Mouse (Mus musculus) stomach, postnatal 0 days (tissue): Measurements from ENCODE around the gene Slc7a14. TPM values are rescaled to one million over a fixed set of nuclear protein-coding genes. Genes with fewer than 3 reads are reported as not detected.
A peak's percentile ranks its signal among the peaks of the same experiment; 100 is the strongest.

Experiments used
- ATAC-seq: fragments of 200-750 bp; cut with Nextera tagmentation; 2 replicates; pipeline ENCODE4 v1.8.0; 2017; ENCODE audit not compliant: low FRiP score, low TSS enrichment
- DNase-seq: peaks from one replicate; pipeline ENCODE4 v3.0.0-alpha.2; 2016; ENCODE audit warnings: low spot score
- H3K27ac ChIP-seq: fragments of 300-500 bp; sonication (generic); replicated peaks from 2 replicates; pipeline ENCODE4 v1.5.1; 2014; ENCODE audit warnings: mild to moderate bottlenecking, control low read depth
- H3K27me3 ChIP-seq: fragments of 300-500 bp; sonication (generic); 2 replicates; pipeline ENCODE4 v1.6.1; 2014; ENCODE audit warnings: low read length; ENCODE audit not compliant: control insufficient read depth, insufficient read depth
- H3K36me3 ChIP-seq: fragments of 300-500 bp; sonication (generic); 2 replicates; pipeline ENCODE4 v1.6.1; 2014; ENCODE audit warnings: low read length, mixed read lengths; ENCODE audit not compliant: control insufficient read depth, insufficient read depth
- H3K4me1 ChIP-seq: fragments of 300-500 bp; sonication (generic); replicated peaks from 2 replicates; pipeline ENCODE4 v1.6.1; 2014; ENCODE audit warnings: antibody characterized with exemption; ENCODE audit not compliant: control insufficient read depth, insufficient read depth
- H3K4me2 ChIP-seq: fragments of 300-500 bp; sonication (generic); replicated peaks from 2 replicates; pipeline ENCODE4 v1.6.1; 2014; ENCODE audit warnings: low read depth, mild to moderate bottlenecking, control low read depth, moderate library complexity
- H3K4me3 ChIP-seq: fragments of 300-500 bp; sonication (generic); 2 replicates; pipeline ENCODE4 v1.5.1; 2014; ENCODE audit warnings: low read depth, low read length, control low read depth
- H3K9ac ChIP-seq: fragments of 300-500 bp; sonication (generic); 2 replicates; pipeline ENCODE4 v1.6.1; 2014; ENCODE audit warnings: mild to moderate bottlenecking, low read length, control low read depth, mixed read lengths
- H3K9me3 ChIP-seq: fragments of 300-500 bp; sonication (generic); 2 replicates; pipeline ENCODE4 v1.6.1; 2016; ENCODE audit warnings: low read length; ENCODE audit not compliant: control insufficient read depth
- CTCF ChIP-seq: IDR thresholded peaks from 2 replicates; pipeline ENCODE4 v1.5.1; 2016; ENCODE audit warnings: antibody characterized with exemption, low read depth, mild to moderate bottlenecking, moderate library complexity
- EP300 ChIP-seq: optimal IDR thresholded peaks from 2 replicates; pipeline ENCODE3; 2016; ENCODE audit warnings: antibody characterized with exemption
- WGBS: fragments of 180-500 bp; shearing (Covaris S2); extraction: QIAGEN DNeasy Blood & Tissue Kit; methylation state at CpG from one replicate; pipeline ENCODE4 v1.1.7; 2014; 5-methylcytosine and 5-hydroxymethylcytosine counted together
- polyA plus RNA-seq: library from polyadenylated mRNA; unstranded; fragments of >200 nt; fragmentation: Nextera tagmentation; extraction: Ambion mirVana; gene quantifications from 2 replicates; pipeline ENCODE4 v1.2.1, GENCODE M21; 2015

Slc7a14 gene
- polyA plus RNA-seq, 1 experiment from 2014 or later = 0.55 TPM

DNA sequence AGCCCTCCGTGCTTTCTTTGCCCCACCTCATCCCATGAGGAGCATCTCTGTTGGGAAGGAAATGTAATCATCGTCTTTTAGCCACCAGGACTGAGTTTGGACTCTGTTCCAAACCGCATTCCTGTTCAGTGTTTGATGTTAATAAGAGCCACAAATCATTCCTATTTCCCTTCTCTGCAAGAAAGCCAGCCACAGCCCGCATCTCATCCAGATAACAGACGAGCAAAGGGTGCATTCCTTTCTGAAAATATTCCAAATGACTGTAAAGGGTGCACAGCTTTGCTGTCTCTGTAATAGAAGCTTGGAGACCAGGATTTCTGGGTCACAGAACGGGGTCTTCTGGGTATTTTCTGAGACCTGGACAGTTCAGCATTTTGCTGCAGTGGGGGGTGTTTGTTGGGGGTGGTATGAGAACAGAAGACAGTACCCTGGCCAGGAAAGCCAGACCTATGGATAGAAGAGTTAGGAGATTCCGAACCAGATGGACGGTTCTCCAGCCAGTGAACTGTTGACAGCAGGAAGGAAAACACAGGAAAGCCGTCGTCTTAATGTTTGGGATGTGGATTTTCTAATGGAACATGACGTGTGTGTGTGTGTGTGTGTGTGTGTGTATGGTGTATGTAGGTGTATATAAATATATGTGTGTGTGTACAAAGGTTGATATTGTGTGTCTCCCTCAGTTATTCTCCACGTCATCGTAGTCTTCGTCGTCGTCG, 110.9 kb downstream of the Slc7a14 start:
- H3K9me3 ChIP-seq = no peaks in the 10 kb centered on the region
- TF ChIP-seq CTCF (no peak), EP300 (no peak)
- no peak overlapping the region for H3K9ac ChIP-seq
- no peak overlapping the region for H3K4me2 ChIP-seq
- DNase-seq = no peak
- H3K27ac ChIP-seq = no peak overlapping the region
- no peaks in the 10 kb centered on the region for H3K27me3 ChIP-seq
- no peak for ATAC-seq
- H3K4me1 ChIP-seq = no peaks in the 10 kb centered on the region
- no peak overlapping the region for H3K4me3 ChIP-seq
- no peaks in the 10 kb centered on the region for H3K36me3 ChIP-seq
- WGBS = 59% methylated on average over 17 of the region's 17 CpGs

DNA sequence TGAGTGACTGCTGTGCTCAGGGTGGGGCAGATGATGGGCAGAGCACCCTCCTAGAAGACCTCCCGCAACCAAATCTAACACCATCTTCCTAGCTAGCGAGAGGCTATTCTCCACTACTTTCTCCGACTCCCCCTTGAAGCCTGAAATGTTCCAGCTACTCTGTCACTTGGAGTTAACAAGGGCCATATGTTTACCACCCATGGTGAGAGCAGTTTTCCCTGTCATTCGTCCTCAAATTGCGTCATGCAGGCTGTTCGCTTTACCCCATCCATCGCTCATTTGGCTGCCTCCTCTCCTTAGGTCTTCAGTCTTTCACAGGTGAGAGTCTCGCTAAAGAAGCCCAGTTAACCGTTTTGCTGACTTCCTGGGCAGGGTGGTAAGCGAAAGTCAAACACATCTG, 118.8 kb downstream of the Slc7a14 start:
- WGBS = 33% methylated on average over 10 of the region's 10 CpGs
- H3K36me3 ChIP-seq = no peaks in the 10 kb centered on the region
- H3K9me3 ChIP-seq = no peaks in the 10 kb centered on the region
- TF ChIP-seq EP300 (no peak), CTCF (no peak)
- no peak overlapping the region for H3K4me3 ChIP-seq
- no peak overlapping the region for H3K9ac ChIP-seq
- ATAC-seq = no peak
- H3K27me3 ChIP-seq = no peaks in the 10 kb centered on the region
- no peak overlapping the region for H3K27ac ChIP-seq
- no peak for DNase-seq
- no peaks in the 10 kb centered on the region for H3K4me1 ChIP-seq
- H3K4me2 ChIP-seq = no peak overlapping the region

DNA sequence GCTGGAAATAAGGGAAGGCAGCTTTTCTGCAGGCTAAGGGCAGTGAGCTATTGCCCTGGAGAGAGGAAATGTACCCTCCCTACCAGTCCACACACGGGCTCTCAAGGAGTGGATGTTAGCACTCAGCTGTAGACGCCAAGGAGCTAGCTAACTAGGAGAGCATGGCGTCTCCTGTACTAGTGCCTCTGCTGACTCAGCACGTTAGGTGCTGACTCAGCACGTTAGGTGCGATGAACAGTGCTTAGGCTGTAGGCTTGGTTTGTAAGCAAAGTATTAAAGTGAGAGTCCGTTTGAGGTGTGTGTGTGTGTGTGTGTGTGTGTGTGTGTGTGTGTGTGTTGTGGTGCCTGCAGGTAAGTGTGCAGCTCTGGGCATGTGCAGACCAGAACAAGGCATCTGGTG, 119.8 kb downstream of the Slc7a14 start:
- DNase-seq (no peak), ATAC-seq (no peak)
- WGBS = 87% methylated on average over 7 of the region's 7 CpGs

DNA sequence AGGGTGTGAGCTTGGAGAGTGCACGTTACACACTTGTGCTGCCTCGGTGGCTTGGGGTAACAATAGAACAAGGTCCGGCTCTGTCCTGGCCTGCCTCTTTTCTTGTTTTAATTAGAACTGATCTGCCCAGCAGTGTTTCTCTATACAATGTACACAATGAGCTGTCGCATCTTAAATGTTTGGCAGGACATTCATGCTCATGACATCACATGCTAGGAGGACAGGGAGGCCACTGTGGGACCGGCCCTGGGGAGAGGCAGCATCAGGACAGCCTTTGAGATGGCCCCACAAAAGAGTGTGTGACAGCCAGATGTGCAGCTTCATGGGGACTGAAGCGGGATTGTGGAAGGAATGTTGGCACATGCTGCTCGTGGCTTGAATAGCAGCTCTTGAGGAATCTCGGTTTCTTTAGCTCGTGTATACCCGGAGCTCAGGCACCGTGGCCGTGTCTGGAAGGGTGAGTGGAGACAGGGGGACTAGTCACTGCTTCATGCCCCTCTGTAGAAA, 143.8 kb downstream of the Slc7a14 start:
- WGBS = 38% methylated on average over 12 of the region's 12 CpGs
- H3K27me3 ChIP-seq = no peaks in the 10 kb centered on the region

More for the DNA sequence above, 119.8 kb downstream of the Slc7a14 start:
- H3K36me3 ChIP-seq = no peaks in the 10 kb centered on the region
- H3K27me3 ChIP-seq = no peaks in the 10 kb centered on the region
- TF ChIP-seq CTCF = no peak
- TF ChIP-seq EP300 = no peak
- no peak overlapping the region for H3K4me3 ChIP-seq
- H3K4me2 ChIP-seq = no peak overlapping the region
- H3K4me1 ChIP-seq = no peaks in the 10 kb centered on the region
- no peak overlapping the region for H3K27ac ChIP-seq
- no peak overlapping the region for H3K9ac ChIP-seq
- no peaks in the 10 kb centered on the region for H3K9me3 ChIP-seq

DNA sequence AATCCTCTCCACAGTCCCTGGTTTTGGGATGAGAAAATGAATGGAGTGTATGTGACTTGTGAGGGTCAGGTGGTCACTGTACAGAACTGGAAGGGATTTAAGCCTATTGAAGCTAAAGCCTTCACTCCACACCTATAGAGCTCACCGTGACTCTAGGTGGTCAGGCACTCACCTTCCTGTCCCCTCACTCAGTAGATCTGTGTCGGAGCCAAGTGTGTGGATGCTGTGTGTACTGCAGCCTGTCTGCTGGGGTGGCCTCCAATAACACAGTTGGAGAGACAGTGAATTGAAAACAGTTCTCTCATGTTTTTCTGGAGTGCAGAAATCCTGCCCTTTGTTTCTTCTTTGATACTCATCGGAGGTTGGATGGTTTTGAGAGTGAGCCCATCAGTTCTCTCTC, 144.4 kb downstream of the Slc7a14 start:
- TF ChIP-seq CTCF = no peak
- TF ChIP-seq EP300 = no peak
- Histone ChIP-seq H3K27me3 (no peaks in the 10 kb centered on the region), H3K4me3 (no peak overlapping the region), H3K4me2 (no peak overlapping the region), H3K9ac (no peak overlapping the region), H3K27ac (no peak overlapping the region), H3K9me3 (no peaks in the 10 kb centered on the region), H3K36me3 (no peaks in the 10 kb centered on the region), H3K4me1 (no peaks in the 10 kb centered on the region)
- WGBS = 69% methylated on average over 3 of the region's 3 CpGs
- DNase-seq (no peak), ATAC-seq (no peak)

More for the DNA sequence above, 143.8 kb downstream of the Slc7a14 start:
- no peak for DNase-seq
- H3K27ac ChIP-seq = no peak overlapping the region
- peak overlapping the region; percentile 27; the same call in 1 of the 2 replicates for H3K4me2 ChIP-seq
- no peak overlapping the region for H3K4me3 ChIP-seq
- ATAC-seq = no peak
- H3K4me1 ChIP-seq = no peaks in the 10 kb centered on the region
- H3K36me3 ChIP-seq = no peaks in the 10 kb centered on the region
- TF ChIP-seq CTCF (no peak), EP300 (no peak)
- no peak overlapping the region for H3K9ac ChIP-seq
- H3K9me3 ChIP-seq = no peaks in the 10 kb centered on the region

DNA sequence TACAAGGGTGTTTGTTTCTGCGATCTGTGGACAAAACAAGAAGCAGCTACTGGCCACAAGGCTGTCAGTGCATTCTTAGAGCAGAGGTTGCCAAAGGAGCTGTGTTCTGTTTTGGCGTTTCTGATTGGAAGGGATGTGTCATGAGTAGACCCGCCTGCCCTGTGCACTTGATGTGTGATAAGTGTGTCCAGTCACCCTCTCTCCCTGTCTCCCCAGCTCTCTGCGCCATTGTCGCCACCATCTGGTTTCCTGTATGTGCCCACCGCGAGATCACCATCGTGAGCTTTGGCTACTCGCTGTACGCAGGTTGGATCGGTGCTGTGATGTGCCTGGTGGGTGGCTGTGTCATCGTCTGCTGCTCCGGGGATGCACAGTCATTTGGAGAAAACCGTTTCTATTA, 147.3 kb downstream of the Slc7a14 start:
- TF ChIP-seq EP300 = no peak
- no peak for TF ChIP-seq CTCF
- no peak for ATAC-seq
- Histone ChIP-seq H3K27ac (no peak overlapping the region), H3K4me3 (no peak overlapping the region), H3K27me3 (no peaks in the 10 kb centered on the region), H3K9me3 (no peaks in the 10 kb centered on the region), H3K36me3 (no peaks in the 10 kb centered on the region), H3K4me2 (no peak overlapping the region), H3K9ac (no peak overlapping the region), H3K4me1 (no peaks in the 10 kb centered on the region)
- 95% methylated on average over 14 of the region's 14 CpGs for WGBS
- DNase-seq = no peak
